Mouse (Mus musculus) intestine, embryonic 16.5 days (tissue): ENCODE measurements around the gene Ciita. TPM values are rescaled to one million over a fixed set of nuclear protein-coding genes. Genes with fewer than 3 reads are reported as not detected.

ENCODE experiments used
- ATAC-seq: fragments of 200-750 bp; cut with Nextera tagmentation; 2 replicates; pipeline ENCODE4 v1.8.0; 2017; ENCODE audit warnings: moderate TSS enrichment, moderate library complexity
- H3K27ac ChIP-seq: fragments of 300-500 bp; sonication (generic); 2 replicates; pipeline ENCODE4 v1.5.1; 2014; ENCODE audit warnings: mild to moderate bottlenecking, low read length
- H3K27me3 ChIP-seq: fragments of 300-500 bp; sonication (generic); replicated peaks from 2 replicates; pipeline ENCODE4 v1.6.1; 2014; ENCODE audit warnings: low read length, control low read depth, mixed read lengths; ENCODE audit not compliant: control insufficient read depth, insufficient read depth
- H3K36me3 ChIP-seq: fragments of 300-500 bp; sonication (generic); 2 replicates; pipeline ENCODE4 v1.6.1; 2014; ENCODE audit warnings: low read length, control low read depth; ENCODE audit not compliant: control insufficient read depth, insufficient read depth
- H3K4me1 ChIP-seq: fragments of 300-500 bp; sonication (generic); 2 replicates; pipeline ENCODE4 v1.6.1; 2014; ENCODE audit warnings: low read length, control low read depth, mixed read lengths; ENCODE audit not compliant: control insufficient read depth, insufficient read depth
- H3K4me2 ChIP-seq: fragments of 300-500 bp; sonication (generic); 2 replicates; pipeline ENCODE4 v1.6.1; 2014; ENCODE audit warnings: low read depth, low read length, control low read depth
- H3K4me3 ChIP-seq: fragments of 300-500 bp; sonication (generic); 2 replicates; pipeline ENCODE4 v1.5.1; 2014; ENCODE audit warnings: mild to moderate bottlenecking, low read length
- H3K9ac ChIP-seq: fragments of 300-500 bp; sonication (generic); 2 replicates; pipeline ENCODE4 v1.6.1; 2014; ENCODE audit warnings: low read depth, low read length
- H3K9me3 ChIP-seq: fragments of 300-500 bp; sonication (generic); 2 replicates; pipeline ENCODE4 v1.6.1; 2016; ENCODE audit warnings: low read length, control low read depth; ENCODE audit not compliant: control insufficient read depth
- WGBS: fragments of 180-500 bp; shearing (Covaris S2); extraction: QIAGEN DNeasy Blood & Tissue Kit; methylation state at CpG from one replicate; pipeline ENCODE4 v1.1.7; 2014; 5-methylcytosine and 5-hydroxymethylcytosine counted together
- polyA plus RNA-seq: library from polyadenylated mRNA; unstranded; fragments of >200 nt; fragmentation: Nextera tagmentation; extraction: Ambion mirVana; gene quantifications from 2 replicates; pipeline ENCODE4 v1.2.1, GENCODE M21; 2015

Gene Ciita
- polyA plus RNA-seq, result 0.49 and 0.77 TPM in 2 replicates

DNA sequence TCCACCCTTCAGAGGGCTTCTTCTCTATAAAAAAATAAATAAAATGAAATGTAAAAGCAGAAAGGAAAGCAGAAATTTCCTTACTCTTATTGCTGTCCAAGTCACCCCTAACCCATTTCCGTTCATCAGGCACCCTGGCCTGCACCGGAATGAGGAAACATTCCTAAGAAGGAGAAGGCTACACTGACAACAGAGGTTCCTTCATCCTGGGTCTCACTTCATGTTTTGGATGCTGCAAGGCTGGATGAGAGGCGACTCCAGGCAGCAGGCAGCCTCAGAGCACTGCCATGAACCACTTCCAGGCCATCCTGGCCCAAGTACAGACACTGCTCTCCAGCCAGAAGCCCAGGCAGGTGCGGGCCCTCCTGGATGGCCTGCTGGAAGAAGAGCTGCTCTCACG, at the start of gene Ciita:
Ciita (plus strand) TSS at position 203 of the 400 bp plus-strand sequence.
- H3K9me3 ChIP-seq, result no peaks in the 10 kb centered on the region
- WGBS, result 79% methylated on average over 5 of the region's 5 CpGs
- H3K4me1 ChIP-seq, result no peaks in the 10 kb centered on the region
- no peak within 1 kb of the TSS for H3K9ac ChIP-seq
- no peak within 1 kb of the TSS for H3K4me3 ChIP-seq
- H3K27ac ChIP-seq, result no peak within 1 kb of the TSS
- no peak within 1 kb of the TSS for H3K4me2 ChIP-seq
- no peaks in the 10 kb centered on the region for H3K36me3 ChIP-seq
- no peak for ATAC-seq
- H3K27me3 ChIP-seq, result no peaks in the 10 kb centered on the region

DNA sequence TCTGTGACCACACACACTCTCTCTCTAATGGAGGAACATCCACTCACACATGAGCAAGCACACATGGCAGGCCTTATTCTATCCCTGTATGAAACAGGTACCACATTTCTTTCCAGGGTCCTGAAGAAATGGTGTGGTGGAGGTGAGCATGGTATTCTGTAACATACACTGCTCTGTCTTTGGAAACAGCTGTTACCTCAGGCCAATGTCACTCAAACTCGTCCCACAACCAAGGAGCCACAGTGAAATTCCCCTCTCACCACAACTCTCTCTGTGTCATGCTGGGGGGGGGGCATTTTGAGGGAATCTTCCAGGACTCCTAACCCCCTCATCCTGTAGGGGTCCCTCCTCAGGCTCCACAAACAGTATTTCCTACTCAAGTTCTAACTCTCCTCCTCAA, 47.9 kb upstream of the Ciita start:
- Histone ChIP-seq H3K27me3 (no peaks in the 10 kb centered on the region), H3K9me3 (no peaks in the 10 kb centered on the region), H3K4me3 (no peak overlapping the region), H3K36me3 (no peaks in the 10 kb centered on the region), H3K4me1 (no peaks in the 10 kb centered on the region), H3K9ac (no peak overlapping the region), H3K27ac (no peak overlapping the region), H3K4me2 (no peak overlapping the region)
- WGBS, result 76% methylated on average over 1 of the region's 1 CpGs
- ATAC-seq, result no peak

DNA sequence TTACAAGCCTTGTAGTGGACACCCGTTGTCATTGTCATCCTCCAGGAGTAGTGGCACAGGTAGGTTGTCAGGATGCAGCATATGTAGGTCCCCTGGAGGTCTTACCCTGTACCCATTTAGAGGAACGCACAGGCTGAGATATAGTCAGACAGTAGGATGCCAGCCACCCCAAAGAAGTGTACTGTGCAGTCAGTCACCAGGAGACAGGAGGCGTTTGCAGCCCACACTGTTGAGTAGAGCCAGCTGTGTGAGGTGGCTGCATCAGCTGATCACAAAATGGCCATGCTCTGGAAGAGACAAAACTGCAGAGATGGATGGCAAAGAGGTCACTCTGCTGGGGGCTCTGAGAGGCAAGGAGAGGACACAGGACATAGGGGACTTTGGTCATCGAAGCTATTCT, 47.5 kb upstream of the Ciita start:
- WGBS, result 87% methylated on average over 4 of the region's 4 CpGs
- Histone ChIP-seq H3K36me3 (no peaks in the 10 kb centered on the region), H3K4me3 (no peak overlapping the region), H3K9me3 (no peaks in the 10 kb centered on the region), H3K9ac (no peak overlapping the region), H3K27ac (no peak overlapping the region), H3K4me1 (no peaks in the 10 kb centered on the region), H3K27me3 (no peaks in the 10 kb centered on the region), H3K4me2 (no peak overlapping the region)
- ATAC-seq, result no peak

DNA sequence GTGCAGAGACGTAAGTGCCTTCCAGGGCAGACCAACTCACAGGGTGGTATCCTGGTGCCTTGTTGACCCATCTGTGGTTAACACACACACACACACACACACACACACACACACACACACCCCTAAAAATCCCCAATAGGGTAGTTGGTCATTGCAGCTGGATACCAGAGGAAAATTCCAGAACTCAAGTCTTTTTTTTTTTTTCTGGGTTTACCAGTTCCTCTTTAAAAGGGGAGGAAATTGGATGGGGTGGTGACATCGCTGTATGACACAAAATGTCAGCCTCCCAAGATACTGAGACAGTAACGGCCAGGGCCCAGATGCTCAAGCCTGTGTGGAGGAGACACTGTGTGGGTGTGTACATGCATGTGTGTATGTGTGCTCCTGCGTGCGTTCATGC, 46.5 kb upstream of the Ciita start:
- no peak overlapping the region for H3K4me2 ChIP-seq
- no peaks in the 10 kb centered on the region for H3K36me3 ChIP-seq
- H3K27ac ChIP-seq, result no peak overlapping the region
- no peaks in the 10 kb centered on the region for H3K27me3 ChIP-seq
- WGBS, result 85% methylated on average over 5 of the region's 5 CpGs
- no peaks in the 10 kb centered on the region for H3K4me1 ChIP-seq
- no peaks in the 10 kb centered on the region for H3K9me3 ChIP-seq
- no peak overlapping the region for H3K4me3 ChIP-seq
- H3K9ac ChIP-seq, result no peak overlapping the region
- ATAC-seq, result no peak

DNA sequence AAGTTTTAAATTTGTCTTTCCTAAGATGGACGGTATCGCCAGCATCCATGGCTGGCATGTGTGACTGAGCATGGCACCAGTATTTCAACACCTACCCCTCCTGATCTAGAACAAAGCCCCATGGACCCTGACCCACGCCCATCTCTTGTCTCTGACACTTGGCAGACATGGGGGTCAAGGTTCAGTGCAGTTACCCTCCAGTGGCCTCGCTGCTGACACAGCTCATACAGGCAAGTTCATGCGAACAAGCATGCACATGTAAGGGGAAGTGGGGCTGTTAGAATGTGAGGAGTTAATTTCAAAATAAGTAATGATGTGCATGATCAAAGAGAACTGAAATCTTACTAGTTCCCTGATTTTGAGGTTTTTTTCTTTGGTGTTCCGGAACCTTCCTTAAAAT, 43.7 kb upstream of the Ciita start:
- no peaks in the 10 kb centered on the region for H3K27me3 ChIP-seq
- H3K9me3 ChIP-seq, result no peaks in the 10 kb centered on the region
- no peaks in the 10 kb centered on the region for H3K4me1 ChIP-seq
- H3K4me2 ChIP-seq, result no peak overlapping the region
- ATAC-seq, result peak; percentile 59; the same call in 1 of the 2 replicates
- H3K27ac ChIP-seq, result no peak overlapping the region
- H3K36me3 ChIP-seq, result no peaks in the 10 kb centered on the region
- no peak overlapping the region for H3K4me3 ChIP-seq
- H3K9ac ChIP-seq, result no peak overlapping the region
- WGBS, result 70% methylated on average over 6 of the region's 6 CpGs

DNA sequence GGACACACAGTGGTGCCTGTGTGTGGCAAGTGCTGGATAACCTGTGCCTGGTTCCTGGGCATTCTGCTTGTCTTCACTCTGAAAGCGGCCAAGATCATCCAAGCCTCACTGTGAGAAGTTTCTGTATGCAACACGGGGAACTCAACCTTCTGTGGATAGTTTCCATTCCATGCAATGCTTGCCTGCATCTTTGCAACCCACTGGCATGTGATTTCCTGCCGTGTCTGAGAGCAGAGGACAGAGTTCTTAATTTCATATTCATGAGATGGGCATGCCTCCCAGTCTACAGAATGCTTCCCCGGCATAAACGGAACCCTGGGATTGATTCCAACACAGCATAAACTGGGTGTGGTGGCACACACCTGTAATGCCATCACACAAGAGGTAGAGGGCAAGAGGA, 41.8 kb upstream of the Ciita start:
- Histone ChIP-seq H3K36me3 (no peaks in the 10 kb centered on the region), H3K27me3 (no peaks in the 10 kb centered on the region), H3K27ac (no peak overlapping the region), H3K4me1 (no peaks in the 10 kb centered on the region), H3K9me3 (no peaks in the 10 kb centered on the region), H3K4me2 (no peak overlapping the region), H3K4me3 (no peak overlapping the region), H3K9ac (no peak overlapping the region)
- 82% methylated on average over 5 of the region's 5 CpGs for WGBS
- ATAC-seq, result no peak

DNA sequence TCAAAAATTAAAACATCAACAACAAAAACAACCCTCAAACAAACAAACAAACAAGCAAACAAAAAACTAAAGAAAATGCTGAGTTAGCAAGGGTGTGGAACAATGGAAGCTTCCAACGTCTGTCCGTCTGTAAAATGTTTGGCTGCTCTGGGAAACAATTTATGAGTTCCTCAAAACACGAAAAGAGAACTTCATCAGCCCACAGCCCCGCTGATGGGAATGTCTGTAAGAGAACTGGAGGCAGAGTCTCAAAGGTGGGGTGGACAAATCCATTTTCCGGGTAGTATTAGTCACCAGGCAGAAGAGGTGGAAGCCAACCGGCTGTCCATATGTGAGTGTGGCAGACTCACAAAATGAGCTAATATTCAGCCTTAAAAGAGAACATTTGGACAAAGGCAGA, 38.5 kb upstream of the Ciita start:
- WGBS, result 81% methylated on average over 6 of the region's 6 CpGs
- H3K4me3 ChIP-seq, result no peak overlapping the region

DNA sequence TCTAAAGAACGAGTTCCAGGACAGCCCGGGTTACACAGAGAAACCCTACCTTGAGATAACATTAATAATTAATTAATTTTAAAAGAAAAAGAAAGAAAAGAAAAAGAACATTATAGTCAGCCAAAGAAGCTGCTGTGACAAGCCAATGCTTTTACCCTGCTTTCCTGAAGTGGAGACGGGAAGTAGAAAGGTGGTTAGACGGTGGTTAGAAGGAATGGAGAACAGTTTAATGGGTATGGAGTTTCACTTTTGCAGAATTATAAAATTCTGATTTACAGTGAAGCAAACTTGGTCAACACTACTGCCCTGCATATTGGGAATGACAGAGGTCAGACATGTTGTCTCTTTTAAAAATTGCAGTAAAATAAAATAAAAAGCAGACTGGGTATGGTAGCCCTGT, 38.1 kb upstream of the Ciita start:
- no peak for ATAC-seq
- H3K9ac ChIP-seq, result no peak overlapping the region
- H3K27me3 ChIP-seq, result no peaks in the 10 kb centered on the region
- H3K4me3 ChIP-seq, result no peak overlapping the region
- H3K9me3 ChIP-seq, result no peaks in the 10 kb centered on the region
- no peak overlapping the region for H3K27ac ChIP-seq
- no peak overlapping the region for H3K4me2 ChIP-seq
- H3K4me1 ChIP-seq, result no peaks in the 10 kb centered on the region
- no peaks in the 10 kb centered on the region for H3K36me3 ChIP-seq
- WGBS, result 86% methylated on average over 4 of the region's 4 CpGs

More for the DNA sequence above, 38.5 kb upstream of the Ciita start:
- no peak for ATAC-seq
- H3K4me1 ChIP-seq, result no peaks in the 10 kb centered on the region
- H3K4me2 ChIP-seq, result no peak overlapping the region
- no peaks in the 10 kb centered on the region for H3K36me3 ChIP-seq
- no peaks in the 10 kb centered on the region for H3K27me3 ChIP-seq
- H3K27ac ChIP-seq, result no peak overlapping the region
- no peaks in the 10 kb centered on the region for H3K9me3 ChIP-seq
- H3K9ac ChIP-seq, result no peak overlapping the region

DNA sequence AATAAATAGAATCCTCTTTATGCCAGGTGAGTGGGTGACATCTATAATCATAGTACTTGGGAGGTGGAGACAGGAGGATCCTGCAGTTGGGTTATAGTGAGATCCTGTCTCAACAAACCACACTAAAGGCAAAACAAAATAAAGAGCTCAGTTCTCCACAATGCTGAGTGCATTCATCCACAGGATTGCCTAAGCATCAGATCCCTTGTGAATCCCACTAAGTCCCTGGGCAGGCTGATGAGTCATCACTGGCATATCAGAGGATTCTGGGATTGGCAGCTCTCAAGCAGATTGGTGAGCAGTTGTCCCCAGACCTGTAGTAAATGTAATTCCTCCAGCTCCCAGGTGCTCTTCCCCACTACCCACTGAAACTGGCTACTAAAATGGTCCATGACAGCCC, 36.1 kb upstream of the Ciita start:
- no peaks in the 10 kb centered on the region for H3K27me3 ChIP-seq
- no peaks in the 10 kb centered on the region for H3K9me3 ChIP-seq
- no peak overlapping the region for H3K4me2 ChIP-seq
- H3K4me1 ChIP-seq, result peaks cover 4% of the 10 kb centered on the region; the same call in 1 of the 2 replicates
- ATAC-seq, result no peak
- H3K36me3 ChIP-seq, result no peaks in the 10 kb centered on the region
- no peak overlapping the region for H3K9ac ChIP-seq
- H3K4me3 ChIP-seq, result no peak overlapping the region
- no peak overlapping the region for H3K27ac ChIP-seq

DNA sequence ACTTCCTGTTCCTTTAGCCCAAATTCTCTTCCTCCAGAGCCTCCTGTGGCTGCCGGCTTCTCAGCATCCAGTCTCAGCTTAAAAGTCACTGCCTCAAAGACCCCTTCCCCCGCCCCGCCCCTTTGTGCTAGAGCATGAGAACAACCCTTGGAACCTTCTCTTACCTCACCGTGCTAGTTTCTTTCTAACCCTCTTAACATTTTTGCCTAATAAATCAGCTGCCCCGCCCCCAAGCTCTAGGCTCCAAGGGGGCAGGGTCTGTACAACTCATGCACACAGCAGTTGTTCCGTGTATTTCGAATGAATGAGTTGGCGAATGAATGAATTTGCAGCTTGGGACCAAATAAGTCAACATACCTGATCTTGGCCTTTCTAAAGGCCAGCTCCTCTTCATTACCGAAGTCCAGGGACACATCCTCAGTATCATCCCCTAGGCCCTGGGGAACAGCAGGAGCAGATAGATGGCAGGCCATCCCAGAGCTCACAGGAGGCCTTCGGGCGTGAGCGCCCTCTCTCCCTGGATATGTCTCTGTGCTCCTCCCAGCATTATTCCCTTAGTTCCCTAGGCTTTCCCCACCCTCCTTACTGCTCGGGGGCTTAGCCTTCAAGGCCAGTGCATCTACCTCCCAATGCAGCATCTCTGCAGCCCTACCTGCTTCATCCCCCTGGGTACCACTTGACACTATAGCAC, 33.1 kb upstream of the Ciita start:
- H3K27ac ChIP-seq, result no peak overlapping the region
- peak overlapping the region; percentile 66 for H3K9ac ChIP-seq
- 26% methylated on average over 13 of the region's 13 CpGs for WGBS
- no peaks in the 10 kb centered on the region for H3K9me3 ChIP-seq
- H3K4me3 ChIP-seq, result peak overlapping the region; percentile 48
- no peaks in the 10 kb centered on the region for H3K36me3 ChIP-seq
- peak overlapping the region; percentile 59 for H3K4me2 ChIP-seq
- peak; percentile 45 for ATAC-seq
- peaks cover 4% of the 10 kb centered on the region; the same call in 1 of the 2 replicates for H3K4me1 ChIP-seq
- H3K27me3 ChIP-seq, result no peaks in the 10 kb centered on the region
